Mouse (Mus musculus): ENCODE results near the gene Atp8a1.

Atp8a1 gene

DNA sequence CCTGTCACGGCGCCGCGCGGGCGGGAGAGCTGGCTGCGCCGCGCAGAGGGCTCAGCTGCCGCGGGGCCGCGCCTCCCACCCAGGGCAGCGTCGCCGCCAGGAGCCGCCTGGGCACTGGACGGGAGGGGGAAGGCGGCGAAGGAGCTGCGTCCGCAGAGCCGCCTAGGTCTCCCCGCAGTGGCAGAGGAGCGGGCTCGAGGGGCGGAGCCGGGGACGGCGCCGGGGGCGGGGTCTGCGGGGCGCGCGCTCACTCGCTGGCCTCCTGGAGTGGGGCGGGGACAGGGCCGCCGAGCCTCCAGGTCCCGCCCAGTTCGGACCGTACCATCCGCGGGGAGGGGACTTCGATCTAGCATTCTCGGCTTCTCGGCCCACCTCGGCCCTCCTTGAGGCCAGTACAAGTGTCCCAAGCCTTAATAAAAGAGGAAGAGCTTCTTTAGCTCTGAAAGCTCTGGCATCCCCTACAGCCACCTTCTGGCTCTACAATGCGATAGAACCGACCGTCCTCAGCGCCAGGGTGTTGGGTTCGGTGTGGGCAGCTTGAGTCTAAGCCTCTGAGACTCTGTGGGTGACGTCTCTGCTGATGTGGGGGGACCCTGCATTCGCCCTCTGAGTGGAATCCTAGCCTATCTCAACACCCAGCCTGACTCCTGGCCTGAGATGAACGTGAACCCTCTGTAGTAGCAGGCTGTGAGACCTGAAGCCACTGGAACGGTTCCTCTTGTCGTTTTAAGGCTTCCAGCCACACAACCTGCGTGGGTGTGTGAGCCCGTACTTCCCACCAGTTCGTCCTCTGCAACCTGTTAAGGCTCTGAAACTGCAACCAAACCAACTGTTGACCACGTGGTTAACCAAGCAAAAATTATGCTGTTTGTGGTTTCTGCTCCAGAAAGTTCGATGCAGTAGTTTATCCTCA, at the start of gene Atp8a1:
Atp8a1 (minus strand) TSS at position 182 of the 913 bp plus-strand sequence.
- DNase-seq (ENCODE audit: low read depth in 1 of 2, low spot score in 2 of 2): peak; percentile 99 to 100

- no peak for DNase-seq (ENCODE audit: low read depth in 1 of 2, low spot score in 2 of 2)
These were observed 37.4 kb upstream of the Atp8a1 start for GRCm38 (mm10) chr5:67884422-67885210.

GRCm38 (mm10) chr5:67883564-67884171, 36.4 kb upstream of the Atp8a1 start:
- DNase-seq (ENCODE audit: low read depth in 1 of 2, low spot score in 2 of 2): no peak

- DNase-seq (ENCODE audit: low read depth in 1 of 2, low spot score in 2 of 2): no peak
These were observed 24.2 kb upstream of the Atp8a1 start for GRCm38 (mm10) chr5:67871414-67871813.

DNA sequence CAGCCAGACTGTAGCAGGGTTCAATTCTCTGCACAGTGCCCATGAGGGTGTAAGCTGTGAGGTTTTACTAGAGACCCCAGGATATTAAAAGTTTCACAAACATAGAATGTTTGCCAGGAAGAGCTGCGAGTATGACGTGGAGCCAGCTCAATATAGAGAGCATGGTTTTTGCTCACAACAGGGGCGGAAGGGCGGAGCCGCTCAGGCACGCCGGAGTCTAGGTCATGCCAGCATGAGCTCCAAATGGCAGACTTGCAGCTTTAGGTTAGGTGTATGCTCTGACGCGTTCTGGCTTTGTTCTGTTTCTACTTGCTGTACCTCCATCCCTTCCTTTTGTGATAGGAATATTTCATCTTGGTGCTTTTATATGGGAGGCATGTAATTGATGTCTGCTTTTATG, 19.0 kb upstream of the Atp8a1 start:
- no peak for DNase-seq (ENCODE audit: low read depth in 1 of 2, low spot score in 2 of 2)

DNA sequence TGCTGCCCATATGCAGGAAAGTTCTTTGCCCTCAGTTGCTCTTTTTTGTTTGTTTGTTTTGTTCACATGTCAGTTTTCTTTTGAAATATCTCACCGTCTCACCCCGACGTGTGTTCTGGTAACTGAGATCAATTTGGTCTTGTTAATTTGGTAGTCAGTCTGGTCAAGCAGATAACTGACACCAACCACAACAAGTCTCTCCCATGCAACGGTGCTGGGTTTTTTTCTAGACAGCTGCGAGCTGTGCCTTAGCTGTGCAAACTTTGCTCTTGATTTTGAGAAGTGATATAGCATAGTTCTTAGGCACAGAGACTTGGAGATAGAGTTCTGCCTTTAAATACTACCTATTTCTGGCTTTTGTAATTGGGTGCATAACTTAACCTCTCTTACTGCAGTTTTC, 18.4 kb upstream of the Atp8a1 start:
- no peak for DNase-seq (ENCODE audit: low read depth in 1 of 2, low spot score in 2 of 2)

DNA sequence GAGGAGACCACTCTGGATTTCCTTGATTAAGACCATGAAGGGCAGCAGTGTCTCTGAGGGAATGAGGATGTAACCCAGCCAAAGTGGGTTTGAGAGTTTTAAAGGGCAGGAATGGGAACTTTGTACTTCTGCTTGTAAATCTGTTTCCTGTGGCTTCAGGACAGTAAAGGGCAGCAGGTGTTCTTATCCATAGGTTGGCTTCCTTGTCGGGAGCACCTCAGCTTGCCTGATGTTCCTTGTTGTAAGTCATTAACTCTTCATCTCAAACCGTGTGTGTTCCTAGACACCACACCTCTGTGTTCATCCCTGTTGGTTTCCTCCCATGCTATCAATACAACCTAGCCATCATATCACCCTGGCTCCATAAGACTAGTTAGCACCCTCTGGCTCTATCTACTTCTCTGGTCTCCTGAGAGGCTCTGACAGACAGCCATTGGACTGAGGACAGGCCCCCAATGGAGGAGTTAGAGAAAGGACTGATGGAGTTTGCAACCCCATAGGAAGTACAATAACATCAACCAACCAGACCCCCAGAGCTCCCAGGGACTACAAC, 17.4 kb upstream of the Atp8a1 start:
- DNase-seq (ENCODE audit: low read depth in 1 of 2, low spot score in 2 of 2): no peak

- no peak for DNase-seq (ENCODE audit: low read depth in 1 of 2, low spot score in 2 of 2)
These were observed 16.7 kb upstream of the Atp8a1 start for GRCm38 (mm10) chr5:67863950-67864391.

- no peak for DNase-seq (ENCODE audit: low read depth in 1 of 2, low spot score in 2 of 2)
These were observed 7.9 kb upstream of the Atp8a1 start for GRCm38 (mm10) chr5:67854963-67855606.

GRCm38 (mm10) chr5:67852860-67853259, 5.6 kb upstream of the Atp8a1 start:
- DNase-seq (ENCODE audit: low read depth in 1 of 2, low spot score in 2 of 2): no peak

DNA sequence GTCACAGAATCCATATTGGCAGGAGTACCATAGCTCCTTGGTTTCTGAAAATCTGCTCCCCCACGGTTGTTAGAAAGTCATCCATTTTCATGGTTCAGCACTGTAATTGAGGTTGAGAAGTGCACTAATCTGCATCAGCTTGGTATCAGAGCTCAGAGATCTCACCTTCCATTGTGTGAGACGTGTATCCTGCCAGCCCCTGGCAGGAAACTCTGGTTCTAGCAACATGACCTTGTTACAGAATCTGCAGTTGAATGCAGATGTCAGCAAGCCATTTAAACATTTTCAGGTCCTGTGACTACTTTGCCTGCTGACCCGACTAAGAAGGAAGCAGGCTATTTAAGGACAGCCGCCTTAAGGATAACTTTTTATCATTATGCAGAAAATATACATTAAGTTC, 2.2 kb upstream of the Atp8a1 start:
- DNase-seq (ENCODE audit: low read depth in 1 of 2, low spot score in 2 of 2): no peak

- DNase-seq (ENCODE audit: low read depth in 1 of 2, low spot score in 2 of 2): no peak
These were observed 1.3 kb upstream of the Atp8a1 start for GRCm38 (mm10) chr5:67848511-67849014.

DNA sequence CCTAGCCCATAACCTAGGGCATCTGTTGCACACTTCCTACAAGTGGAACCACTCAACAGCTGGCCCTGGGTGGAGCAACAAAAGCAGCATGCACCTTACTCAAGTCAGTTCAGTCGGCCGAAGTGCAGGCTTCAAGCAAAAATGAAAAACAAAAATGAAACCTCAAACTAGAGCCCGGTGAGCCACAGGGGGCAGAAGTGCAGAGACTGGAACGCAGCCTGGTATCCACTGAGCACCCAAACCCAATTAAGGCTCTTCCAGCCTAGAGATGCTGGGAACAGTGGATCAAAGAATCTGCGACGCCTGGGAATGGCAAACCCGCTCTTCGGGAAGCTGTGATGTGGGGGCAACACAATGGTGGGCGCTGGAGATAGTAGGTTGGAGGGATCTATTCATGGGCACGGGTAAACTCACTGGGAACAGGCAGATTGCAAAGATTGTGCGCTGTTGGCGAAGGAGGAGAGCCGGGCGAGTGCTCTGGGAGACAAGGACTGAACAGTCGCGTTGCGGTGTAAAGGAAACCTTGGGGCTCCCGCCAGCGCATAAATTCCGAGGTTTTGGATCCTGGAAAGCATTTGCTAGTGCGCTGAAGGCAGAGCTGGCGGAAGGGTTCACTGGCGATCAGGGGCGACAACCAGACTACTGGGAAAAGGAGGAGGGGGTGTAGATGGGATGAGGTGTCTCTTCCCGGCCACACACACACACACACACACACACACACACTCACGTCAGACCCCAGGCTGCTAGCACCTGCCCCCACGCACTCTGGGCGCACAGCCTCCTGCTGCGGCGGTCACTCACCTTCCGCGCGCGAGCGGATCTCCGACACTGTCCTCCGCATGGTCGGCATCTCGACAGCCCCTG, 641 bp downstream of the Atp8a1 start:
- peak in 1 of 2 experiments; percentile 45 for DNase-seq (ENCODE audit: low read depth in 1 of 2, low spot score in 2 of 2)

GRCm38 (mm10) chr5:67845190-67845691, 2.0 kb downstream of the Atp8a1 start:
- no peak for DNase-seq (ENCODE audit: low read depth in 1 of 2, low spot score in 2 of 2)

DNA sequence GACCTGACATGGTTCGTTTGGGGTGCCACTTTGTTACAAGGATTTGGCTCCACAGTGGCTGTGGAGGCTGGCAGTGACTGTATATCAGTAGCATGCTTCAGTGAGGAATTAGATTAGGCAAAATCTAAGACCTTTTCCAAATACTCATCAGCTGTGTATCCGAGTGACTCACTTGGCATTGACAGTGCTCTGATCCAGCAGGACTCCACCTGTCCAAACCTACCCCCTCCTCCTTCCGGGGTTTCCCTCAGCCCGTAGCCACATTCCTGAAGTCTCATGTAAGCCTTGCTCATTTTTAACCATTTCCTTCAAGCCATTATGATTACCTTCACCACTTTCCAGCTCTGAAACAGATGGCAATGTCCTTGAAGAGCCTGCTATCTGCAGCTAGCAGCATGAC, 3.2 kb downstream of the Atp8a1 start:
- DNase-seq (ENCODE audit: low read depth in 1 of 2, low spot score in 2 of 2): no peak

GRCm38 (mm10) chr5:67842306-67842705, 4.9 kb downstream of the Atp8a1 start:
- no peak for DNase-seq (ENCODE audit: low read depth in 1 of 2, low spot score in 2 of 2)

- DNase-seq (ENCODE audit: low read depth in 1 of 2, low spot score in 2 of 2): no peak
These were observed 13.4 kb downstream of the Atp8a1 start for GRCm38 (mm10) chr5:67833841-67834240.

DNA sequence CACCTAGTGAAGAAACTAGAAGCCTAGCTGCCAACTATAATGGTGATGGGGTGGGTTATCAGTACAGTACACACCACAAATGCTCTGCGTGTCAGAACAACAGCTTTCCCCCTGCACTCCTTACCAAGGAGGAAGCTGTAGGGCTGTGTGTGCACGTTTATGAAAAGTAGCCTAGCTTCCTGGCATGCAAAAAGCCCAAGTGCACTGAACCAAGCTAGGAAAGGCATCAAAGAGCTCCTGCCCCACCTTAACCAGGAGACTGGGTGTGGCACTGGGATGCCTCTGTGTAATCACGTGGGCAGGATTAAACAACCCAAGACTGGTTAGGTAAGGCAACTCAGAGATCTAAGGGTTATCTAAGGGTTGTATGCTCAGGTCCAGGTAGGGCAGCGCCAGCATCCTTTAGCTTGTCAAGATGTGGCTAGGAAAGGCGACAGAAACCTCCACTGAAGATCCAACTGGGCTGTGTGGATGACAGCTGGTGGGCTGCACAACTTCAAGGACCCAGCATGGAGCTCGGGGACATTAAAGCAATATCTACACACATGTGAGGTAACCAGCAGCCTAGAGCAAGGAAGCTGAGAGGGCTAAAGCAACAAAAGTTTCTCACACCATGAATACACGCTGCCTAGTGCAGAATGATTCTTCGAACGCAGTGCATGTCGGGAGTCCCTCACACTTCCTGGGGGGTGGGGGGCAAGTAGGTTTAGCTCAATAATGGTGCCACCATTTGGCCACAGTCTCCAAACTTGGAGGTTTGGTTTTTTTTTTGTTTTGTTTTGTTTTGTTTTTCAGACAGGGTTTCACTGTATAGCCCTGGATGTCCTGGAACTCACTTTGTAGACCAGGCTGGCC, 15.7 kb downstream of the Atp8a1 start:
- no peak for DNase-seq (ENCODE audit: low read depth in 1 of 2, low spot score in 2 of 2)

DNA sequence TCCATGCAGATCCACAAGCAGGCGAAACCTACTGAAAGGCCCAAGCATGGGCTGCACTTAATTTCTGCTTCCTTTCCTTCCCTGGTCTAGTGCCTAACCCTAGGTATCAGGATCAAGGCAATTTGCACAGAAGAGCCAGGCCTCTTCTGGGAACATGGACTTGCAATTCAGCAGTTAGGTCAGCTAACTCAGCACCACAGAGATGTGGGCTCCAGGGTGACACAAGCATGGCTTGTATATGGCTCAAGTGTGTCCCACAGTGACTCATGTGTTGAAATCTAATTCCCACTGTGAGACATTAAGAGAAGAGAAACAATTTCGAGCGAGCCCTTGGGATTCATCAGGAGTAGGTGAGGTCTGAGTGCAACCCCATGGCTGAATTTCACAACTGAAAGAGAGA, 18.9 kb downstream of the Atp8a1 start:
- DNase-seq (ENCODE audit: low read depth in 1 of 2, low spot score in 2 of 2): no peak
